Mouse (Mus musculus): ENCODE results near the gene Habp4. TPM values are rescaled to one million over a fixed set of nuclear protein-coding genes. Genes with fewer than 3 reads are reported as not detected.
A peak's percentile ranks its signal among the peaks of the same experiment; 100 is the strongest.

Gene Habp4
- total and polyA plus RNA-seq, 2 experiments from 2014 or later: 37.7 to 41.1 TPM

DNA sequence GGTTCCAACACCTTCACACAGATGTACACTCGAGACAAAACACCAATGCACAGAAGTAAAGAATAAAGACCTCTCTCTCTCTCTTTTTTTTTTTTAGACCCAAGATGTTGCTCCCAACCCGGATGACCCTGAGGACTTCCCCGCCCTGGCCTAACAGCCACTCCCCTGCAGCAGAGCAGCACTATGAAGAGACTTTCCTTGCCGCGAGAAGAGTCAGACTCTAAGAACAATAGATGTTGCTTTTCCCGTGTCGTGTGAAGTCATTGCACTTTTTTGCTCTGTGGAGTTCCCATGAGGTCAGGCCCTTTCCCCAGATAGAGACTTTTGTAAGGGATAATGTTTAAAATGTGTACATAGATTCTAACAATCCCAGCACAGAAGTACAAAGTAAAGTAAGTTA is 23.6 kb downstream of the Habp4 start:
- Histone ChIP-seq H3K36me3 (ENCODE audit: insufficient read depth) (peaks cover 30% of the 10 kb centered on the region), H3K4me3 (ENCODE audit: low read depth, low read length) (no peak overlapping the region), H3K9ac (no peak overlapping the region), H3K27ac (ENCODE audit: low read depth, low read length) (no peak overlapping the region), H3K27me3 (ENCODE audit: insufficient read depth, low read length) (no peaks in the 10 kb centered on the region), H3K4me2 (ENCODE audit: low read depth) (no peak overlapping the region), H3K9me3 (ENCODE audit: low read length) (no peaks in the 10 kb centered on the region), H3K4me1 (ENCODE audit: insufficient read depth) (no peaks in the 10 kb centered on the region)
- TF ChIP-seq CTCF (IDR thresholded peaks at IDR 0.05; ENCODE audit: low read depth): no peak
- no peak for DNase-seq
- WGBS: 78% methylated on average over 7 of the region's 7 CpGs
- ATAC-seq: no peak

DNA sequence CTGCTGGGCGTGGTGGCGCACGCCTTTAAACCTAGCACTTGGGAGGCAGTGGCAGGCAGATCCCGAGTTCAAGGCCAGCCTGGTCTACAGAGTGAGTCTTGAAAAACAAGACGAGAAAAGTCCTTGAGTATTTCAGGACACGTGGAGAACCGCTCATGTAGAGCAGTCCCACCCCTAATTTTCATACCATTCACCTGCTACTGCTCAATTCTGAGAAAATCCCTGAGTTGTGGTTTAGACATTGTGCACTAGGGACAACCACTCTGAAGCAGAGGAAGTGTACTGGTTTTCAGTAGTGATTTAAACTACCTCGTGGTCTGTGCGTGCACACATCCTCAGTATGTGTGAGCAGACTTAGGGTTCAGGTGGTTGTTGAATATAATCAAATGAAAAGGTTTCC is 24.0 kb downstream of the Habp4 start:
- no peak overlapping the region for H3K27ac ChIP-seq (ENCODE audit: low read depth, low read length)
- H3K27me3 ChIP-seq (ENCODE audit: insufficient read depth, low read length): no peaks in the 10 kb centered on the region
- no peaks in the 10 kb centered on the region for H3K9me3 ChIP-seq (ENCODE audit: low read length)
- DNase-seq (no peak), ATAC-seq (no peak)
- no peak overlapping the region for H3K9ac ChIP-seq
- H3K4me1 ChIP-seq (ENCODE audit: insufficient read depth): no peaks in the 10 kb centered on the region
- 95% methylated on average over 9 of the region's 9 CpGs for WGBS
- peaks cover 30% of the 10 kb centered on the region for H3K36me3 ChIP-seq (ENCODE audit: insufficient read depth)
- H3K4me2 ChIP-seq (ENCODE audit: low read depth): no peak overlapping the region
- TF ChIP-seq CTCF (IDR thresholded peaks at IDR 0.05; ENCODE audit: low read depth): no peak
- no peak overlapping the region for H3K4me3 ChIP-seq (ENCODE audit: low read depth, low read length)

DNA sequence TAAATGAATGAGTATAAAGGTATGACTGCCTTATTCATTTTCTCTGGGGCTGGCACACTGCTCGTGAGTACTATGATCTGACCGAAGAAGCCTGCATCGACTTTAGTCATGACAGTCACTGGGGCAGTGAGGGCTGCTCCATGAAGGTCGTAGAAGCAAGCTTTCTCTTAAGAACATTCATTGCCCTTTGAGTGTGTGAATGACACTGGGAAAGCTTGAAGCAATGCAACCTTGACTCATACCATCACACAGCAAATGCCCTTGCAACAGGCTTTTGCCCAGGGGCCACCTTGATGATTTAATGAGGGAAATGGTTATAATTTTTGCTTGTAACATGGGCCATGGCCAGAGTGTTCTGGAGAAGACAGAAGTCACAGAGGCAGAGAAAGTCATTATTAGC is 24.9 kb downstream of the Habp4 start:
- H3K36me3 ChIP-seq (ENCODE audit: insufficient read depth): peaks cover 30% of the 10 kb centered on the region
- ATAC-seq (no peak), DNase-seq (no peak)
- no peak for TF ChIP-seq CTCF (IDR thresholded peaks at IDR 0.05; ENCODE audit: low read depth)
- no peaks in the 10 kb centered on the region for H3K27me3 ChIP-seq (ENCODE audit: insufficient read depth, low read length)
- H3K9ac ChIP-seq: no peak overlapping the region
- H3K4me3 ChIP-seq (ENCODE audit: low read depth, low read length): no peak overlapping the region
- H3K9me3 ChIP-seq (ENCODE audit: low read length): no peaks in the 10 kb centered on the region
- H3K27ac ChIP-seq (ENCODE audit: low read depth, low read length): no peak overlapping the region
- H3K4me1 ChIP-seq (ENCODE audit: insufficient read depth): no peaks in the 10 kb centered on the region
- 95% methylated on average over 4 of the region's 4 CpGs for WGBS
- no peak overlapping the region for H3K4me2 ChIP-seq (ENCODE audit: low read depth)

DNA sequence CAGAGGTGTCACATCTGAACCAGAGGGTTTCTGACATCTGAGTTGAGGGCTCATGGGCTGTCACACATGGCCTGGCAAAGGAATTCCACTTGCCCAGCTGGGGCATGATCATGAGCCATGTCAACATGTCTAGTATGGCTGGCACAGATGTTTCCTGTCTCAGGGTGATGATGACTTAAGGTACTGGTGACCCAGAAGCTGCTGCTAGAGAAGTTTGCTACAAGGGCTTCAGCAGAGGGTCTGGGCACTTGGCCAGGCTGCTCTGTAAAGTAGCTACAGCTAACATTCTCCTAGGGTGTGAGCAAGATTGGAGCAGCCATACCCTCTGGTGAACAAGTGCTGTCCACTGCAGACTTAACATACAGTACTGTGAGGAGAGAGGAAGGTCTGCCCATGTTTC is 25.4 kb downstream of the Habp4 start:
- Histone ChIP-seq H3K9ac (no peak overlapping the region), H3K9me3 (ENCODE audit: low read length) (no peaks in the 10 kb centered on the region), H3K27ac (ENCODE audit: low read depth, low read length) (no peak overlapping the region), H3K27me3 (ENCODE audit: insufficient read depth, low read length) (no peaks in the 10 kb centered on the region), H3K4me3 (ENCODE audit: low read depth, low read length) (no peak overlapping the region), H3K4me1 (ENCODE audit: insufficient read depth) (no peaks in the 10 kb centered on the region), H3K4me2 (ENCODE audit: low read depth) (no peak overlapping the region), H3K36me3 (ENCODE audit: insufficient read depth) (peaks cover 29% of the 10 kb centered on the region)
- no peak for TF ChIP-seq CTCF (IDR thresholded peaks at IDR 0.05; ENCODE audit: low read depth)
- no peak for ATAC-seq
- DNase-seq: no peak

DNA sequence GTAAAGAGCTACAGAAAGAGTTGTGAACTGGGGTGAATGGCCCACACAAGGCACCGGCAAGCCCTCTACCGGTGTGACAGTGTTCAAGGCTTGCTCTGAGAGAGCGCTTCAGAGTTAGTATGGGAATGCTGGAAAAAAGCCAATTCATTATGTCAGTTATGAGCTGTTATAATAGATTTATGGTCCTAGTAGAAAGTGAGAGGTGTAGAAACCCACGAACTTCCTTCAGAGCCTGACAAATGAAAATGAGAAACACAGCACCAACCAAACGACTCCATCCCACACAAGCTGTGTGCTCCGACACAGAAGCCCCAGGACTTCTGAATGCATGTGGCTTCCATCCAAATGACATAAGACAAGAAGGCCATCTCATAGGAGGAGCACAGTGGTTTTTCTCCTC is 36.3 kb downstream of the Habp4 start:
- no peak for DNase-seq
- H3K4me2 ChIP-seq (ENCODE audit: low read depth): no peak overlapping the region
- H3K27ac ChIP-seq (ENCODE audit: low read depth, low read length): no peak overlapping the region
- H3K4me3 ChIP-seq (ENCODE audit: low read depth, low read length): no peak overlapping the region
- H3K9ac ChIP-seq: no peak overlapping the region
- no peaks in the 10 kb centered on the region for H3K9me3 ChIP-seq (ENCODE audit: low read length)
- no peaks in the 10 kb centered on the region for H3K36me3 ChIP-seq (ENCODE audit: insufficient read depth)
- no peak for TF ChIP-seq CTCF (IDR thresholded peaks at IDR 0.05; ENCODE audit: low read depth)
- WGBS: 86% methylated on average over 6 of the region's 6 CpGs
- H3K4me1 ChIP-seq (ENCODE audit: insufficient read depth): no peaks in the 10 kb centered on the region
- ATAC-seq: no peak
- no peaks in the 10 kb centered on the region for H3K27me3 ChIP-seq (ENCODE audit: insufficient read depth, low read length)

DNA sequence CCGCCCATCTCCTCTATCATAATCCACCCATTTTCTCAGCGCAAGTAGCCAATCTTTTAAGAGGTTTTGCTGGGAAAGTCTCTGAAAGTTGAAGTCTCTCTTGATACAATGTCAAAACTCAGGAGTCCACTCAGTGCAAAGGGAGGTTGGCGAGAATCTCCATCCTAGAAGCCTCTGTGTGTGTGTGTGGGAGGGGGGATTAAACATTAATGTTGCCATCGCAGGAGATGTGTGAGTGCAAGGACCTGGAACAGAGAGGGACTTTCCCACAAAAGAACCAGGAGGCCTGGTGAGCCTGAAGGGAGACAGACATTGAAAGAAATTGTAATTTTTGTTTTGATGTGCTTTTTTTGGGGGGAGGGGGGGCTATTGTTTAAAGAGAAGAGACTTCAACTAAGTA is 36.7 kb downstream of the Habp4 start:
- no peaks in the 10 kb centered on the region for H3K4me1 ChIP-seq (ENCODE audit: insufficient read depth)
- no peak for ATAC-seq
- no peak overlapping the region for H3K9ac ChIP-seq
- no peak overlapping the region for H3K4me2 ChIP-seq (ENCODE audit: low read depth)
- no peak for TF ChIP-seq CTCF (IDR thresholded peaks at IDR 0.05; ENCODE audit: low read depth)
- H3K9me3 ChIP-seq (ENCODE audit: low read length): no peaks in the 10 kb centered on the region
- 91% methylated on average over 4 of the region's 4 CpGs for WGBS
- H3K27me3 ChIP-seq (ENCODE audit: insufficient read depth, low read length): no peaks in the 10 kb centered on the region
- no peaks in the 10 kb centered on the region for H3K36me3 ChIP-seq (ENCODE audit: insufficient read depth)
- H3K4me3 ChIP-seq (ENCODE audit: low read depth, low read length): no peak overlapping the region
- no peak for DNase-seq
- no peak overlapping the region for H3K27ac ChIP-seq (ENCODE audit: low read depth, low read length)

DNA sequence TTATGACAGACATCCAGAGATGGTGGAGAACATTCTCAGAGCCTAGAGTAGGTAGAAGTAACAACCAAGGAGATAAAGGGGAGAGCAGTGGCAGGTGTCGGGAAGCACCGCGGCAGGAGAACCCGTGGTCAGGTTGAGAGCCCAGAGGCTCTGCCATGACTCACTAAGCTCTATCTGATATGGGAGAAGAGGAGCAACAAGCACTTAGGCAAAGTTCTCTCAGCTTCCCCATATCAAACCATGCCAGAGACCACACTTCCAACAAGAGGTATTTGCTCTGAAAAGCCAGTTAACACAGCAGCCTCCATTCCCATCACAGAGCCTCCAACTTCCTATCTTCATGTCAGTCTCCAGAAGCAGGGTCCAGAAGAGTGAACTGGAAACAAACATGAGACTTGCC is 39.3 kb downstream of the Habp4 start:
- 98% methylated on average over 4 of the region's 4 CpGs for whole genome bisulfite sequencing
- ATAC-seq (no peak), DNase-seq (no peak)
- H3K9me3 ChIP-seq (ENCODE audit: low read length): no peaks in the 10 kb centered on the region
- no peaks in the 10 kb centered on the region for H3K27me3 ChIP-seq (ENCODE audit: insufficient read depth, low read length)
- H3K9ac ChIP-seq: no peak overlapping the region
- H3K27ac ChIP-seq (ENCODE audit: low read depth, low read length): no peak overlapping the region
- no peak overlapping the region for H3K4me2 ChIP-seq (ENCODE audit: low read depth)
- H3K4me3 ChIP-seq (ENCODE audit: low read depth, low read length): no peak overlapping the region
- TF ChIP-seq CTCF (IDR thresholded peaks at IDR 0.05; ENCODE audit: low read depth): no peak
- no peaks in the 10 kb centered on the region for H3K4me1 ChIP-seq (ENCODE audit: insufficient read depth)
- H3K36me3 ChIP-seq (ENCODE audit: insufficient read depth): no peaks in the 10 kb centered on the region

DNA sequence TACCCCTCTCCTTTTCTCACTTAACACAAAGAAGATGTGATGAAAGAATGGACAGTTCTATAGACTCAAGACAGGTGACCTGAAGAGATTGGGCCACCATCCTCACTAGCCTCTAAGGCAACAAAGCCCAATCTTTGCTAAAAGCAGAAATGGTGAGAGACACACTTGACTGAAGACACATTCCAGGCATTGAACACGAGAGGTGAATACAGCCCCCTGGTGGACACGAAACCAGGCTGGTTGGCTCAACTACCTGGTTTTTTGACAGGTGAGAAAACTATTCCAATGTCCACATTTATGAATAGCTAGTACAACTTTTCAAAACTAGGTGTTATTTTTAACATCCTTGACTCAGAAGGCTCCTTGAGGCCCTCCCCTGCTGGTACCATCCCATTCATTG is 43.1 kb downstream of the Habp4 start:
- Histone ChIP-seq H3K4me2 (ENCODE audit: low read depth) (no peak overlapping the region), H3K9me3 (ENCODE audit: low read length) (no peaks in the 10 kb centered on the region), H3K4me3 (ENCODE audit: low read depth, low read length) (no peak overlapping the region), H3K36me3 (ENCODE audit: insufficient read depth) (no peaks in the 10 kb centered on the region), H3K27ac (ENCODE audit: low read depth, low read length) (no peak overlapping the region), H3K9ac (no peak overlapping the region), H3K4me1 (ENCODE audit: insufficient read depth) (no peaks in the 10 kb centered on the region), H3K27me3 (ENCODE audit: insufficient read depth, low read length) (no peaks in the 10 kb centered on the region)
- TF ChIP-seq CTCF (IDR thresholded peaks at IDR 0.05; ENCODE audit: low read depth): peak; percentile 22; the same call in 1 of the 2 replicates
- 80% methylated on average over 2 of the region's 2 CpGs for WGBS
- DNase-seq (no peak), ATAC-seq (no peak)
